Mouse (Mus musculus) left cerebral cortex, postnatal 36 days (tissue): ENCODE data around the gene Kcnj9. TPM values are rescaled to one million over a fixed set of nuclear protein-coding genes. Genes with fewer than 3 reads are reported as not detected.

Experiments
- DNase-seq, 2 experiments: peaks; one replicate each; pipeline ENCODE4 v3.0.0; 2021 to 2022; ENCODE audit warnings: low spot score in 2 of 2, mixed read lengths in 1 of 2
- intact Hi-C: fragments of 180-260 bp; cut with DNase I; formaldehyde crosslinking; loops from one replicate; pipeline ENCODE4 v1.15.1; 2025
- total RNA-seq, 2 experiments: library from RNA; stranded (reverse); gene quantifications; 2 replicates each; pipeline ENCODE4 v1.2.3; 2021

The Kcnj9 gene
- total RNA-seq, 2 experiments from 2014 or later, result 134 to 136 TPM

- intact Hi-C loops, result no loop called here
- no peak for DNase-seq
These were observed 8.5 kb upstream of the Kcnj9 start for GRCm38 (mm10) chr1:172337411-172338185.

GRCm38 (mm10) chr1:172335804-172336203 lies 6.7 kb upstream of the Kcnj9 start:
- intact Hi-C loops, result no loop called here
- no peak for DNase-seq

- intact Hi-C loops, result no loop called here
- no peak for DNase-seq
These were observed 4.4 kb upstream of the Kcnj9 start for GRCm38 (mm10) chr1:172333512-172333911.

GRCm38 (mm10) chr1:172332925-172333324 lies 3.8 kb upstream of the Kcnj9 start:
- intact Hi-C loops, result no loop called here
- no peak for DNase-seq

GRCm38 (mm10) chr1:172331422-172331947 lies 2.4 kb upstream of the Kcnj9 start:
- intact Hi-C loops, result no loop called here
- no peak for DNase-seq

GRCm38 (mm10) chr1:172329616-172330015 lies 498 bp upstream of the Kcnj9 start:
- no peak for DNase-seq
- intact Hi-C loops, result loop anchor here (5.0 kb wide), 1 partner anchor 33 kb away; no protein-coding TSS in a partner anchor

GRCm38 (mm10) chr1:172328461-172328860 lies 657 bp downstream of the Kcnj9 start:
- intact Hi-C loops, result loop anchor here (5.0 kb wide), 1 partner anchor 34 kb away; no protein-coding TSS in a partner anchor
- DNase-seq, result no peak

GRCm38 (mm10) chr1:172328041-172328440 lies 1.1 kb downstream of the Kcnj9 start:
- DNase-seq, result no peak
- intact Hi-C loops, result loop anchor here (5.0 kb wide), 1 partner anchor 34 kb away; no protein-coding TSS in a partner anchor

GRCm38 (mm10) chr1:172327206-172328001 lies 1.7 kb downstream of the Kcnj9 start:
- intact Hi-C loops, result loop anchor here (5.0 kb wide), 1 partner anchor 35 kb away; no protein-coding TSS in a partner anchor
- peak; percentile 52 to 69 for DNase-seq

- intact Hi-C loops, result loop anchor here (5.0 kb wide), 1 partner anchor 36 kb away; no protein-coding TSS in a partner anchor
- no peak for DNase-seq
These were observed 2.4 kb downstream of the Kcnj9 start for GRCm38 (mm10) chr1:172326684-172327083.

- peak; percentile 30 to 68 for DNase-seq
- intact Hi-C loops, result loop anchor here (5.0 kb wide), 1 partner anchor 36 kb away; no protein-coding TSS in a partner anchor
These were observed 3.2 kb downstream of the Kcnj9 start for GRCm38 (mm10) chr1:172325680-172326535.

- DNase-seq, result peak; percentile 76 to 83
- intact Hi-C loops, result loop anchor here (5.0 kb wide), 1 partner anchor 38 kb away; no protein-coding TSS in a partner anchor
These were observed 4.4 kb downstream of the Kcnj9 start for GRCm38 (mm10) chr1:172324725-172325124.

- intact Hi-C loops, result no loop called here
- DNase-seq, result peak; percentile 78 to 81
These were observed 5.2 kb downstream of the Kcnj9 start for GRCm38 (mm10) chr1:172323801-172324359.

GRCm38 (mm10) chr1:172323298-172323697 lies 5.8 kb downstream of the Kcnj9 start:
- intact Hi-C loops, result no loop called here
- no peak for DNase-seq

- peak; percentile 47 to 55 for DNase-seq
- intact Hi-C loops, result no loop called here
These were observed 6.4 kb downstream of the Kcnj9 start for GRCm38 (mm10) chr1:172322725-172323124.

GRCm38 (mm10) chr1:172319921-172320411 lies 9.2 kb downstream of the Kcnj9 start:
- peak; percentile 59 to 72 for DNase-seq
- intact Hi-C loops, result loop anchor here (10.0 kb wide), 1 partner anchor 295 kb away; the partner anchor contains the start of gene Vangl2

- intact Hi-C loops, result loop anchor here (10.0 kb wide), 1 partner anchor 295 kb away; the partner anchor contains the start of gene Vangl2
- DNase-seq, result peak in 1 of 2 experiments; percentile 56
These were observed 9.8 kb downstream of the Kcnj9 start for GRCm38 (mm10) chr1:172319346-172319745.

GRCm38 (mm10) chr1:172318424-172319035 lies 10.6 kb downstream of the Kcnj9 start:
- peak in 1 of 2 experiments; percentile 60 for DNase-seq
- intact Hi-C loops, result loop anchor here (10.0 kb wide), 1 partner anchor 294 kb away; the partner anchor contains the start of gene Vangl2
